Mouse (Mus musculus): ENCODE measurements around the gene Lrfn2. TPM values are rescaled to one million over a fixed set of nuclear protein-coding genes. Genes with fewer than 3 reads are reported as not detected.

Gene Lrfn2
- 2.1 and 3.1 TPM in 2 replicates for polyA plus RNA-seq (2012; rRNA removed)

DNA sequence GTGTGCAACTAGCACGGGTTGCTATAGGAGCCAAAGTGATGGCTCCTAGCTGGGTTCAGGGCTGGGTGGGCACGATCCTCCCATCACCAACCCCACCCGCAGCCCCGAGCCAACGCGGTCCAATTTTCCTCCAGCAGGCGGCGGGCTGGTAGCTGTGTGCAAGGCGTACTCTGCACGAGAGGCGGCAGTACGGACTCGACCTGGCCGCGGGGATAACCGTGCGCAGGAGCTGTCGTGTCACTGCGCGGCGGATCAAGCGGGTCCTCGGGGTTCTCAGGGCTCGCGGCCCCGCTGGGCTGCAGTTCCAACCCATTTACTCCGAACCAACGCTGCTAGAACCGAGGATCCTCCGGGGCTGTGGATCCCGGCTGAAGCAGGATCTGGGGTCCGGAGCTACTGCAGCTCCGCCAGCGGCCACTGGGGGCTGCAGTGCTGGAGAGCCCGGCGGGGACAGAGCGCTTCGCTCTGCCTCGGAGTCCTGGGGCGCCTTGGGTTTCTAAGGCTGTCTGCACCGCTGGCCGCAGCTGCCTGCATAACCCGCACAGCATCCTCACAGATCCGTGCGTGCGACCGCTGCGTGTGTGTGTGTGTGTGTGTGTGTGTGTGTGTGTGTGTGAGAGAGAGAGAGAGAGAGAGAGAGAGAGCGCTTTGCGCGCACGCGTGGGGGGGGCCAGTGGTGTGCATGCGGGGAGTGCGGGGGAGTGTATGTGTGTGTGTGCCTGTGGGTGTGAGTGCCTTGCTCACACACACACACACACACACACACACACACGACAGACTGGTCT, at the start of gene Lrfn2:
Gene Lrfn2, plus strand, starts transcription at position 759 of the 785 bp plus-strand sequence.
- peak; percentile 75 to 85 for DNase-seq
- TF ChIP-seq CTCF (IDR thresholded peaks at IDR 0.05; ENCODE audit: borderline replicate concordance, insufficient read depth, low read depth, low read length) (peak; percentile 78), POLR2A (IDR thresholded peaks at IDR 0.05; ENCODE audit: borderline replicate concordance, insufficient read depth, low read length) (no peak)

DNA sequence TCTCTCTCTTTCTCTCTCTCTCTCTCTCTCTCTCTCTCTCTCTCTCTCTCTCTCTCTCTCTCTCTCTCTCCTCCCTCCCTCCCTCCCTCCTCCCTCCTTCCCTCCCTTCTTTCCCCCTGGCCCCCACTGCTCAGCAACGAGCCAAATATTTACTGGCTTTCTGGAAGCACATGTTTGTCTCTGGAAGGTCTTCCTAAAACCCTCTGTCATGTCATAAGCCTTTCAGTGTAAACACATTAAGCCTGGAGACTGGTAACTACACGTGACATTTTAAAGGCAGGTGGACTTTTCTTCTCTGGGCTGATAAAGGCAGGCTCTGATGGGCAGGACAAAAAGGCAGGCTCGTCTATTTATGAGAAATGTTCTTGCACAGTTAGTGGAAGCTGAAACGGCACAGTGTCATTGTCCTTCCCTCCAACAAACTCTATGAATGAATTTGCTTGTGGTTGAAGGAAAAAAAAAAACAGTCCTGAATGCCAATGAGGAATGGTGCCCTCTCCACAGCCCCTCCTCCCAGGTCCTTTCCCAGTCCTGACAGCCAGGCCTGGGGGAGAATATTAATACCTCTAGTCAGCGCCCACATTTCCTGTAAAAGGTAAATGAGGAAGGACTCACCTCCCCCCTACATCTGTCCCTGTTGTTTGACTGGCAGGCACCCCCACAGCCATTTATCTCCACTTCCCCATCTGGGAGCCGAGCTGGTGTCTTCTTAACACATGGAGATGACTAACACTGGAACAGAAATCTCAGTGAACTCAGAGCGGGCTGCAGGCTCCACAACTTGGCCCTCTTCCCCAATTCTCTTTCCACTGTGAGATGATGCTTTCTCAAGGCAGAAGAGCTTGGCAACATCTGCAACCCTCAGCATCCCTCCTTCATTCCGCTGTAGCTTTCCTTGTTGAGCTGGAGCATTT, 44.5 kb upstream of the Lrfn2 start:
- no peak overlapping the region for H3K27ac ChIP-seq (ENCODE audit: insufficient read depth, low read length)
- WGBS: 45% methylated on average over 8 of the region's 8 CpGs
- H3K27me3 ChIP-seq (ENCODE audit: control insufficient read depth, insufficient read depth, low read length): no peaks in the 10 kb centered on the region
- TF ChIP-seq POLR2A (IDR thresholded peaks at IDR 0.05; ENCODE audit: borderline replicate concordance, insufficient read depth, low read length) (no peak), CTCF (IDR thresholded peaks at IDR 0.05; ENCODE audit: borderline replicate concordance, insufficient read depth, low read depth, low read length) (no peak)
- H3K4me3 ChIP-seq (replicated peaks; ENCODE audit: insufficient read depth, low read depth, low read length): no peak overlapping the region
- H3K4me1 ChIP-seq (ENCODE audit: control insufficient read depth, insufficient read depth, low read length): no peaks in the 10 kb centered on the region
- no peak for DNase-seq

More for the DNA sequence above, at the start of gene Lrfn2:
- no peak within 1 kb of the TSS for H3K27ac ChIP-seq (ENCODE audit: insufficient read depth, low read length)
- peak within 1 kb of the TSS; percentile 43 for H3K4me3 ChIP-seq (replicated peaks; ENCODE audit: insufficient read depth, low read depth, low read length)
- peaks cover 7% of the 10 kb centered on the region for H3K4me1 ChIP-seq (ENCODE audit: control insufficient read depth, insufficient read depth, low read length)
- H3K27me3 ChIP-seq (ENCODE audit: control insufficient read depth, insufficient read depth, low read length): no peaks in the 10 kb centered on the region; the same call in 1 of the 2 replicates
- under 1% methylated on average over 56 of the region's 56 CpGs for WGBS

DNA sequence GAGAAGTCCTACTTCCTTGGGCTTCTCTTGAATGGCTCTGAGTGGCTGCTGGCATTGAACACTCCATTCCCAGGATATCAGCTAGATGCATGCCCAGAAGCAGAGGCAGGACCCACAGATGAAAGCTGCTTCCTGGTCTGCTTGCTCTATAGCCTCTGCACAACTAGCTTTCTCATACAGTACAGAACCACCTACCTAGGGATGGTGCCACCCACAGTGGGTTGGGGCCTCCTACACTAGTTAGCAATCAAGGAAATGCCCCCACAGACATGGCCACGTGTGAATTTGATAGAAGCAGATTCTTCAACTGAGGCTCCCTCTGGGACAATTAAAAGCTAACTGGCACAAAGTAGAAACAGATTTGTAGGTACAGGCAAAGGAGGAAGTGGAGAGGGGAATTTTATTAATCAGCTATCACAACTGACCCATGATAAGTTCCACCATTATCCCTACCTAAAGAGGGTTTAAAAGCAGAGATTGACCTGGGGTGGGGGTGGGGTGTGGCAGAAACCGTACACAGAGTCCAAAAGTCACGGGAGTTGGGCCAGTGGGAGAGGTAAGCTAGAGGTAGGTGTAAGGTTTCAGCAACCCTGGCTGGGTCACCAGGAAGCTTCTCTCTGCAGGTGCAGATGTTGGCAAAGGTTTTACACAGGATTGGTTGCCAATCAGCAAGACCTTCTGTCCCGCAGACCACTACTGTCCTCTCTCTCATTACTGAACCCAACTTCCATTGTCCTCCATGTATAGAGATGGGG, 26.7 kb upstream of the Lrfn2 start:
- 71% methylated on average over 4 of the region's 4 CpGs for WGBS
- no peak overlapping the region for H3K27ac ChIP-seq (ENCODE audit: insufficient read depth, low read length)
- H3K27me3 ChIP-seq (ENCODE audit: control insufficient read depth, insufficient read depth, low read length): no peaks in the 10 kb centered on the region
- no peaks in the 10 kb centered on the region for H3K4me1 ChIP-seq (ENCODE audit: control insufficient read depth, insufficient read depth, low read length)
- no peak overlapping the region for H3K4me3 ChIP-seq (replicated peaks; ENCODE audit: insufficient read depth, low read depth, low read length)
- DNase-seq: no peak
- TF ChIP-seq POLR2A (IDR thresholded peaks at IDR 0.05; ENCODE audit: borderline replicate concordance, insufficient read depth, low read length): no peak
- TF ChIP-seq CTCF (IDR thresholded peaks at IDR 0.05; ENCODE audit: borderline replicate concordance, insufficient read depth, low read depth, low read length): no peak

DNA sequence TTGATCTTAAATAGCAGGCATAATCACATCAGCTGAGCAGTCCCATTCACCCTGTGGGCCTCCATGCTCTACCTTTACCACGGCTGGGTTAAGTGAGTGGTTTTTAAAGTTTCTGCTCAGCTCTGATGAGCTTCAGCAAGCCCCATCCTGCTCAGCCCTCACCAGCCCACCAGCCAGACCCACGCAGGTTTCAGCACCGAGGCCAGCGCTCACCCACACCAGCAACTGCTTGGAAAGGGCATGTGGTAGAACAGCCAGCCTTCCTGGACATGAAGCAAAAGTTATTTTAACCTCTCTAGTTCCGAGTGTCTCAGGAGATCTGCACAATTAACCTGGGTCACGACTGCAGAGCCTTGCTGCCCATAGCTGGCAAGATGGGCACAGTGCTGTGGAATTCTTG, 18.7 kb upstream of the Lrfn2 start:
- H3K27me3 ChIP-seq (ENCODE audit: control insufficient read depth, insufficient read depth, low read length): no peaks in the 10 kb centered on the region
- no peaks in the 10 kb centered on the region for H3K4me1 ChIP-seq (ENCODE audit: control insufficient read depth, insufficient read depth, low read length)
- H3K27ac ChIP-seq (ENCODE audit: insufficient read depth, low read length): no peak overlapping the region
- no peak overlapping the region for H3K4me3 ChIP-seq (replicated peaks; ENCODE audit: insufficient read depth, low read depth, low read length)
- 49% methylated on average over 6 of the region's 6 CpGs for WGBS
- no peak for DNase-seq
- TF ChIP-seq POLR2A (IDR thresholded peaks at IDR 0.05; ENCODE audit: borderline replicate concordance, insufficient read depth, low read length): no peak
- TF ChIP-seq CTCF (IDR thresholded peaks at IDR 0.05; ENCODE audit: borderline replicate concordance, insufficient read depth, low read depth, low read length): no peak

DNA sequence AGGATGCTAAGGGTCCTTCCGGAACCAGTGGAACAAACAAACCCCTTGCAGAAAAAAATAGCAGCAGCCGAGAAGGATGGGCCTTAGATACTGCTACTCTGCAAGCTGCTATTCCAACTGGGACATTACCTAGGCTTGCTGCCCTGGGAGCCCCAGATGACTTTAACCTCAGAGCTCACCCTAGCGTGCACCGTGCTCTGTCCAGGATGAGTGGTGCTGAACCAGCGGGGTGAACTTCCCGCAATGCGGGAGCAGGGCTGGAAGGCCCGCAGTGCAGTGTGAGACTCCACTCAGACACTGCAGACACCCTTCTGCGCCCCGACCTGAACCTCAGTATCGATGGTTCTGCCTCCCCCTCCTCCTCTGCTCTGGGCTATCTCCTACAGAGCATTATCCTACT, 14.8 kb upstream of the Lrfn2 start:
- WGBS: 33% methylated on average over 11 of the region's 11 CpGs
- no peaks in the 10 kb centered on the region for H3K27me3 ChIP-seq (ENCODE audit: control insufficient read depth, insufficient read depth, low read length)
- no peak for TF ChIP-seq POLR2A (IDR thresholded peaks at IDR 0.05; ENCODE audit: borderline replicate concordance, insufficient read depth, low read length)
- no peak for TF ChIP-seq CTCF (IDR thresholded peaks at IDR 0.05; ENCODE audit: borderline replicate concordance, insufficient read depth, low read depth, low read length)
- DNase-seq: no peak
- H3K27ac ChIP-seq (ENCODE audit: insufficient read depth, low read length): no peak overlapping the region
- no peaks in the 10 kb centered on the region for H3K4me1 ChIP-seq (ENCODE audit: control insufficient read depth, insufficient read depth, low read length)
- H3K4me3 ChIP-seq (replicated peaks; ENCODE audit: insufficient read depth, low read depth, low read length): no peak overlapping the region

DNA sequence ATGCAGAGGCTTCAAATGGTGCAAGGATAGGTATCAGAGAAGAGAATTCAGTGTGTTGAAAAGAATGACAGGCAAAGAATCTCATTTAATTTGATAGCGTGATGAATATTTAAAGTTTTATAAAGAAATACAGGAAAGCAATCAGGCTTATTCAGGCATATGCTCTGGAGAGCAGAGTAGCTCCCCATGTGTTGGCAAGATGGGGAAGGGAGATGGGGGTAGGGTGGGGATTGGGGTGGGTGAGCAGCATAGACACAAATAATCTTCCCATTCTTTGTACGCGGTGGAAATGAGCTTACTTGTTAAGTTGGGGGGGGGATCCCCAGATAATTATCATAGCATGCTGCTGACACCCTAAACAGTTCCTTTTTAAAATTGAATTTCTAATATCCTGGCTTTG, 13.7 kb upstream of the Lrfn2 start:
- 96% methylated on average over 3 of the region's 3 CpGs for WGBS
- Histone ChIP-seq H3K27ac (ENCODE audit: insufficient read depth, low read length) (no peak overlapping the region), H3K27me3 (ENCODE audit: control insufficient read depth, insufficient read depth, low read length) (no peaks in the 10 kb centered on the region), H3K4me3 (replicated peaks; ENCODE audit: insufficient read depth, low read depth, low read length) (no peak overlapping the region), H3K4me1 (ENCODE audit: control insufficient read depth, insufficient read depth, low read length) (no peaks in the 10 kb centered on the region)
- no peak for TF ChIP-seq POLR2A (IDR thresholded peaks at IDR 0.05; ENCODE audit: borderline replicate concordance, insufficient read depth, low read length)
- TF ChIP-seq CTCF (IDR thresholded peaks at IDR 0.05; ENCODE audit: borderline replicate concordance, insufficient read depth, low read depth, low read length): no peak
- DNase-seq: no peak

DNA sequence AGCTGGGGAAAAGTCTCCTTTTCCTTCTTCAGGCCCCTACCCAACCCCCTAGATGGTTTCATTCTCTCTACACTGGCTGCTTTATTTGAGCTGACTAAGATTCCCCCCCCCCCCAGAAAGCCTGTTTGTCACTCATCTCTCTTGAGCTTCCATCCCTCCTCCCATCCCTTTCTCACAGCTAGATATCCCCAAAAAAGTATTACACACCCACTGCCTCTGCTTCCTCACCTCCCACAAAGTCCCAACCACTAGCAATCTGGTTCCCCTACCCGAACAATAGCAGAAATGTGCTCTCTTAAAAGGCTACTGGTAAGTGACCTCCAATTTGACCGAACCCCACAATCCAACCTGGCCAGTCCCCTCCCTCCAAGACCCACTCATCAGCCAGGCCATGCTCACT, 9.3 kb upstream of the Lrfn2 start:
- WGBS: 91% methylated on average over 2 of the region's 2 CpGs
- Histone ChIP-seq H3K27ac (ENCODE audit: insufficient read depth, low read length) (no peak overlapping the region), H3K4me3 (replicated peaks; ENCODE audit: insufficient read depth, low read depth, low read length) (no peak overlapping the region), H3K4me1 (ENCODE audit: control insufficient read depth, insufficient read depth, low read length) (no peaks in the 10 kb centered on the region), H3K27me3 (ENCODE audit: control insufficient read depth, insufficient read depth, low read length) (no peaks in the 10 kb centered on the region)
- TF ChIP-seq CTCF (IDR thresholded peaks at IDR 0.05; ENCODE audit: borderline replicate concordance, insufficient read depth, low read depth, low read length): no peak
- no peak for TF ChIP-seq POLR2A (IDR thresholded peaks at IDR 0.05; ENCODE audit: borderline replicate concordance, insufficient read depth, low read length)
- DNase-seq: no peak
